ENCODE assay signal across 13 mouse cellular contexts in genomic region chr14:119260176-119260962, GRCm38 (mm10).
DNase-seq lines count a peak whose midpoint lies in the region; ATAC-seq lines count a peak whose summit lies in the region.
"Had no signal": no experiment of that assay in that cellular context is flagged by ENCODE, and none has a peak within 500 bp of the region (broad histone marks: within the 10 kb centered on the region; RNA-seq: fewer than 3 reads in every experiment).

No protein-coding gene starts in this region.

- H3K4me2 ChIP-seq in heart, embryonic 14.5 days (ENCODE audit: low read length), result peak overlapping the region; percentile 57
- peak overlapping the region; percentile 29; the same call in 1 of the 2 replicates for H3K4me2 ChIP-seq in liver, embryonic 12.5 days
- H3K4me2 ChIP-seq: limb, embryonic 15.5 days; neural tube, embryonic 13.5 days had no signal

- H3K9me3 ChIP-seq in heart, embryonic 14.5 days (ENCODE audit: control insufficient read depth, low read length), result no peaks in the 10 kb centered on the region
- no peaks in the 10 kb centered on the region for H3K9me3 ChIP-seq in liver, embryonic 12.5 days (replicated peaks)
- H3K9me3 ChIP-seq: limb, embryonic 15.5 days; neural tube, embryonic 13.5 days had no signal

- 32% methylated on average over 14 of the region's 14 CpGs for WGBS in heart, embryonic 14.5 days
- WGBS in liver, embryonic 12.5 days (ENCODE audit: insufficient replicate concordance), result 30% methylated on average over 14 of the region's 14 CpGs

- H3K27me3 ChIP-seq in heart, embryonic 14.5 days (ENCODE audit: control insufficient read depth, insufficient read depth, low read length), result no peaks in the 10 kb centered on the region
- no peaks in the 10 kb centered on the region for H3K27me3 ChIP-seq in liver, embryonic 12.5 days (replicated peaks)
- H3K27me3 ChIP-seq: CH12.LX; limb, embryonic 15.5 days; neural tube, embryonic 13.5 days had no signal

- no peak for DNase-seq in heart, postnatal 25 days (ENCODE audit: low spot score)
- DNase-seq in thymus, postnatal 4 days, result peak; percentile 10
- no peak for DNase-seq in thymus, postnatal 36 days
- no peak for DNase-seq in cerebellum, adult 18-20 months
- DNase-seq in ovary, postnatal 14 days (ENCODE audit: low spot score), result no peak
- DNase-seq: cerebellum, adult 9-10 months; kidney, adult 11 months had no signal

- peaks cover 5 to 6% of the 10 kb centered on the region in 2 experiments for H3K4me1 ChIP-seq in heart, embryonic 14.5 days (ENCODE audit: control insufficient read depth in 2 of 2, insufficient read depth in 2 of 2, low read length in 2 of 2)
- H3K4me1 ChIP-seq in liver, embryonic 12.5 days, result peaks cover 4% of the 10 kb centered on the region; the same call in 1 of the 2 replicates
- H3K4me1 ChIP-seq: limb, embryonic 15.5 days; neural tube, embryonic 13.5 days had no signal

- intact Hi-C loops in heart, postnatal 25 days (cut with DNase I), result no loop called here

- H3K4me3 ChIP-seq in heart, embryonic 14.5 days (ENCODE audit: control insufficient read depth in 1 of 2, insufficient read depth in 1 of 2, low read depth in 1 of 2, low read length in 2 of 2), result peak overlapping the region; percentile 8 to 19; a peak in 3 of 4 replicates
- H3K4me3 ChIP-seq in liver, embryonic 12.5 days, result no peak overlapping the region
- H3K4me3 ChIP-seq: limb, embryonic 15.5 days; neural tube, embryonic 13.5 days had no signal

- H3K27ac ChIP-seq in heart, embryonic 14.5 days (replicated peaks in 1 of 2; ENCODE audit: control insufficient read depth in 1 of 2, insufficient read depth in 1 of 2, low read depth in 2 of 2, low read length in 2 of 2), result no peak overlapping the region
- no peak overlapping the region for H3K27ac ChIP-seq in liver, embryonic 12.5 days
- H3K27ac ChIP-seq: limb, embryonic 15.5 days; macrophage; neural tube, embryonic 13.5 days had no signal

- no peak overlapping the region for H3K9ac ChIP-seq in heart, embryonic 14.5 days (ENCODE audit: low read length)
- H3K9ac ChIP-seq in liver, embryonic 12.5 days, result no peak overlapping the region
- H3K9ac ChIP-seq: limb, embryonic 15.5 days; neural tube, embryonic 13.5 days had no signal

- H3K36me3 ChIP-seq in heart, embryonic 14.5 days (ENCODE audit: control insufficient read depth, insufficient read depth, low read length), result no peaks in the 10 kb centered on the region
- no peaks in the 10 kb centered on the region for H3K36me3 ChIP-seq in liver, embryonic 12.5 days
- H3K36me3 ChIP-seq: limb, embryonic 15.5 days; neural tube, embryonic 13.5 days had no signal

- peak; percentile 59; the same call in 1 of the 2 replicates for ATAC-seq in heart, embryonic 14.5 days (ENCODE audit: insufficient number of reproducible peaks, insufficient read depth, low FRiP score, low read depth)
- 0 out of 2 replicates have a peak, but pooled peaks have one; percentile 42 for ATAC-seq in liver, embryonic 12.5 days
